Mouse (Mus musculus): ENCODE measurements around the gene Ect2l. TPM values are rescaled to one million over a fixed set of nuclear protein-coding genes. Genes with fewer than 3 reads are reported as not detected.

Gene Ect2l
- polyA plus RNA-seq, 1 experiment from 2014 or later, result 0.28 TPM

DNA sequence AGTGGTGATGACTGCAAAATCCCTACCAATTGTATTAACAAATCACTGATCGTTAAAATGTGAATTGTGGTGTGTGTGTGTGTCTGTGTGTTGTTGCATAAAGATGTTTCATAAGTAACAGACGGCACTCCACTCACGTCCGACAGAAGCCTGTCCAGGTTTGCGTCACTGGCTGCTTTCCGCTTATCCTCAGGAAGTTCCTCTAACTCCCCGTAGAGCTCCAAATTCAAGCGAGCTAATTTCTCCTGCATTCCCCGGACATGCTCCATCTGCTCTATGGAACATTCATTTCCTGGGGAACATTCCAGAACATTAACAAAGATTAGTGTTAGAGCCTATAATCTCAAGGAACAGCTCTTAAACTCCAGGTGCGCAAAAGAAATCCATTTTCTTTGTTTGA lies 8.7 kb upstream of the Ect2l start:
- H3K9me3 ChIP-seq (ENCODE audit: control insufficient read depth, low read length), result no peaks in the 10 kb centered on the region
- no peak overlapping the region for H3K27ac ChIP-seq (ENCODE audit: low read depth, low read length)
- no peak overlapping the region for H3K4me2 ChIP-seq (ENCODE audit: low read depth, low read length)
- H3K4me1 ChIP-seq (ENCODE audit: control insufficient read depth, insufficient read depth, low read length), result no peaks in the 10 kb centered on the region
- H3K9ac ChIP-seq (replicated peaks; ENCODE audit: low read depth, low read length), result no peak overlapping the region
- H3K27me3 ChIP-seq (ENCODE audit: control insufficient read depth, insufficient read depth, low read length), result no peaks in the 10 kb centered on the region
- ATAC-seq (ENCODE audit: low read depth), result no peak
- no peak overlapping the region for H3K4me3 ChIP-seq (ENCODE audit: low read depth, low read length)
- 87% methylated on average over 10 of the region's 10 CpGs for WGBS
- H3K36me3 ChIP-seq (ENCODE audit: control insufficient read depth, insufficient read depth, low read length), result no peaks in the 10 kb centered on the region

- no peaks in the 10 kb centered on the region for H3K36me3 ChIP-seq (ENCODE audit: control insufficient read depth, insufficient read depth, low read length)
- no peaks in the 10 kb centered on the region for H3K27me3 ChIP-seq (ENCODE audit: control insufficient read depth, insufficient read depth, low read length)
- no peak overlapping the region for H3K4me3 ChIP-seq (ENCODE audit: low read depth, low read length)
- no peak overlapping the region for H3K9ac ChIP-seq (replicated peaks; ENCODE audit: low read depth, low read length)
- no peak overlapping the region for H3K4me2 ChIP-seq (ENCODE audit: low read depth, low read length)
- H3K27ac ChIP-seq (ENCODE audit: low read depth, low read length), result no peak overlapping the region
- 93% methylated on average over 5 of the region's 5 CpGs for WGBS
- H3K4me1 ChIP-seq (ENCODE audit: control insufficient read depth, insufficient read depth, low read length), result no peaks in the 10 kb centered on the region
- no peaks in the 10 kb centered on the region for H3K9me3 ChIP-seq (ENCODE audit: control insufficient read depth, low read length)
- no peak for ATAC-seq (ENCODE audit: low read depth)
These were observed 3.4 kb upstream of the Ect2l start for GRCm38 (mm10) chr10:18214124-18214523.

DNA sequence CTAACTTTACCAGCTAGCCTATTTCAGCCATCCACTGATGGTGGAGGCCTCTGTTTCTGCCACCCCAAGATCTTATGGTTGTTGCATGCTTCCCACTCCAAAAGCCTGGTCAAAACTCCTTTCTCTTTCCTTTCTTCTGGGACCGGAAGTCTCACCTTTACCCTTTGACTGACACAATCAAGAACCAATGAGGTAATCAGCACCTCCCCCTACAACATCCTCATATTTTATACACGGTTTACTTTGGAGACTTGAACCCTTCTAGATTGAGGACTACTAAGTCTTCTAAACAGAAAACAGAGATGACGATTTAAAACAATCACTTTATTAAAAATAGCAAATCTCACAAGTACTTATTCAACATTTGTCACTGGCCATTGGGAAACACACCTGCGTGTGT lies 2.7 kb upstream of the Ect2l start:
- H3K4me2 ChIP-seq (ENCODE audit: low read depth, low read length), result no peak overlapping the region
- 80% methylated on average over 4 of the region's 4 CpGs for WGBS
- H3K36me3 ChIP-seq (ENCODE audit: control insufficient read depth, insufficient read depth, low read length), result no peaks in the 10 kb centered on the region
- H3K4me1 ChIP-seq (ENCODE audit: control insufficient read depth, insufficient read depth, low read length), result no peaks in the 10 kb centered on the region
- no peak overlapping the region for H3K27ac ChIP-seq (ENCODE audit: low read depth, low read length)
- ATAC-seq (ENCODE audit: low read depth), result no peak
- no peaks in the 10 kb centered on the region for H3K9me3 ChIP-seq (ENCODE audit: control insufficient read depth, low read length)
- H3K27me3 ChIP-seq (ENCODE audit: control insufficient read depth, insufficient read depth, low read length), result no peaks in the 10 kb centered on the region
- H3K4me3 ChIP-seq (ENCODE audit: low read depth, low read length), result no peak overlapping the region
- H3K9ac ChIP-seq (replicated peaks; ENCODE audit: low read depth, low read length), result no peak overlapping the region

DNA sequence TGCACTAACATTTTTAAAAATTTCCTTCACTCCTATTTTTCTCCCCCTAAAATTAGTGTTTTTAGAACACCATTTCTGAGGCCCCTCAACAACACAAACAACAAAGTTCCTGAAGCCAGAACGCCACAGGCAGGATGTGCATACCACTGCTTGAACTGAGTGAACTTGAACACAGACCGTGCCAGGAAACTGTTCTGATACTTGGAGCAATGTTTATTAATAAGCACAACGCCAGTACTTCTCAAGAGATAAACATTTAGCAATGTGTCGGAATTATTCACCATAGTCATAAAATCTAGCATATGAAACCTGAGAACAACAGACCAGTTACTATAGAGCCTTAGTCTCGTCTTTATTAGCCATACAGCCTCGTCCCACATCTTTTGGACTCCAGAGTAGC lies 571 bp downstream of the Ect2l start:
- no peak for ATAC-seq (ENCODE audit: low read depth)
- Histone ChIP-seq H3K27me3 (ENCODE audit: control insufficient read depth, insufficient read depth, low read length) (no peaks in the 10 kb centered on the region), H3K27ac (ENCODE audit: low read depth, low read length) (no peak overlapping the region), H3K36me3 (ENCODE audit: control insufficient read depth, insufficient read depth, low read length) (no peaks in the 10 kb centered on the region), H3K9ac (replicated peaks; ENCODE audit: low read depth, low read length) (no peak overlapping the region), H3K4me2 (ENCODE audit: low read depth, low read length) (no peak overlapping the region), H3K4me1 (ENCODE audit: control insufficient read depth, insufficient read depth, low read length) (no peaks in the 10 kb centered on the region), H3K4me3 (ENCODE audit: low read depth, low read length) (no peak overlapping the region), H3K9me3 (ENCODE audit: control insufficient read depth, low read length) (no peaks in the 10 kb centered on the region)
- 84% methylated on average over 6 of the region's 6 CpGs for WGBS

- H3K27ac ChIP-seq (ENCODE audit: low read depth, low read length), result no peak overlapping the region
- no peak overlapping the region for H3K4me2 ChIP-seq (ENCODE audit: low read depth, low read length)
- no peak for ATAC-seq (ENCODE audit: low read depth)
- no peaks in the 10 kb centered on the region for H3K27me3 ChIP-seq (ENCODE audit: control insufficient read depth, insufficient read depth, low read length)
- H3K9me3 ChIP-seq (ENCODE audit: control insufficient read depth, low read length), result no peaks in the 10 kb centered on the region
- H3K4me3 ChIP-seq (ENCODE audit: low read depth, low read length), result no peak overlapping the region
- 8% methylated on average over 7 of the region's 7 CpGs for WGBS
- H3K36me3 ChIP-seq (ENCODE audit: control insufficient read depth, insufficient read depth, low read length), result no peaks in the 10 kb centered on the region
- no peak overlapping the region for H3K9ac ChIP-seq (replicated peaks; ENCODE audit: low read depth, low read length)
- H3K4me1 ChIP-seq (ENCODE audit: control insufficient read depth, insufficient read depth, low read length), result no peaks in the 10 kb centered on the region
These were observed 6.6 kb downstream of the Ect2l start for GRCm38 (mm10) chr10:18204067-18204466.

DNA sequence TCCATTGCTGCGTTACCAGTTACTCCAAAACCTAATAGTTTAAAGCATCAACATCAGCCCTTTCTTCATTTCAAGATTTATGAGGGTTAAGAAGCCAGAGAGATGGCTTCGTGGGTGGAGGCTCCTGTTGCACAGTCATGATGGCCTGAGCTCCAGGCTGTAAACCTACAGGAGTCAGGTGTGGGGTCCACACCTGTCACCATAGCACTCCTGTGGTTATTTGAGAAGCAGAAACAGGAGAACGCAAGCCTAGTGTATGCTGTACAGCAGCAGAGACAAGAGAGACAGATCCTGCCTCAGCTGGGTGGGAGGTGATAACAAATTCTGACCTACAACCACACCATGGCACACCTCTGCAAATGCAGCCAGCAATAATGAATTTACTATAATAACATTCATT lies 8.3 kb downstream of the Ect2l start:
- 79% methylated on average over 3 of the region's 3 CpGs for WGBS
- Histone ChIP-seq H3K4me1 (ENCODE audit: control insufficient read depth, insufficient read depth, low read length) (no peaks in the 10 kb centered on the region), H3K27ac (ENCODE audit: low read depth, low read length) (no peak overlapping the region), H3K27me3 (ENCODE audit: control insufficient read depth, insufficient read depth, low read length) (no peaks in the 10 kb centered on the region), H3K9ac (replicated peaks; ENCODE audit: low read depth, low read length) (no peak overlapping the region), H3K36me3 (ENCODE audit: control insufficient read depth, insufficient read depth, low read length) (no peaks in the 10 kb centered on the region), H3K4me3 (ENCODE audit: low read depth, low read length) (no peak overlapping the region), H3K9me3 (ENCODE audit: control insufficient read depth, low read length) (no peaks in the 10 kb centered on the region), H3K4me2 (ENCODE audit: low read depth, low read length) (no peak overlapping the region)
- ATAC-seq (ENCODE audit: low read depth), result no peak

DNA sequence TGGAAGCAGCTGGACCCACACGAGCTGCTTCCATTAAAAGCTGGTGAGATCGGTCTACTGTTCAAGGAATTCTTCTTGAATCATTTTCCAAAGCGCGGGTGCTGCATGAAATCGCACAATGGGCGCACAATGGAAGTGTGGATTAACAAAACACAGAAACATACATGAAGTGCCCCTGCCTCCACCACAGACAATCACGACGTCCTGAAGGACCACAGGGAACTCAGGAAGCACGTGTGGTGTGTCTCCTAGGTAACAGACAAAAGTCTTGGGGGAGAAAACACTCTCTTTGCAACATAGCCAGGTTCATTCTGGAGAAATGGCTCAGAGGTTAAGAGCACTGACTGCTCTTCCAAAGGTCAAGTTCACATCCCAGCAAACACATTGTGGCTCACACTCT lies 10.0 kb downstream of the Ect2l start:
- no peaks in the 10 kb centered on the region for H3K36me3 ChIP-seq (ENCODE audit: control insufficient read depth, insufficient read depth, low read length)
- H3K4me2 ChIP-seq (ENCODE audit: low read depth, low read length), result no peak overlapping the region
- H3K9me3 ChIP-seq (ENCODE audit: control insufficient read depth, low read length), result no peaks in the 10 kb centered on the region
- 61% methylated on average over 9 of the region's 9 CpGs for WGBS
- H3K4me3 ChIP-seq (ENCODE audit: low read depth, low read length), result no peak overlapping the region
- H3K27ac ChIP-seq (ENCODE audit: low read depth, low read length), result no peak overlapping the region
- no peaks in the 10 kb centered on the region for H3K4me1 ChIP-seq (ENCODE audit: control insufficient read depth, insufficient read depth, low read length)
- no peaks in the 10 kb centered on the region for H3K27me3 ChIP-seq (ENCODE audit: control insufficient read depth, insufficient read depth, low read length)
- no peak for ATAC-seq (ENCODE audit: low read depth)
- H3K9ac ChIP-seq (replicated peaks; ENCODE audit: low read depth, low read length), result no peak overlapping the region

DNA sequence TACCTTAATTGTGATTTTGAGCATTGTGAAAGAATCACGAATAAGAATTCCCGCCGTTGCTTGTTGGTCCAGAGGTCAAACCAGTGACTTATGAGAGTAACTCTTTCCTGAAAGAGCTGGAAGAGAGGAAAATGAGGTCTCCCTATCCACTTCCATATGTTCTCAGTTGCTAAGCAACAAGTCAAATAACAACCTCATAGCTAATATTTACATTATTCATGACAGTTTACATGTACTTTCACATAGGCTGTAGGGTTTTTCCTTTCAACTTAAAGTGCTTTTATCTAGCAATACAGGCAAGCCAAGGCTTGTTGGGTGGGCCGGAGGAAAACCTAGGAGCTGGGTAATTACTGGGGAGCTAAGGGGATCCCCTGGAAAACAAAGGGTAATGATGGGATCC lies 10.8 kb downstream of the Ect2l start:
- no peak overlapping the region for H3K27ac ChIP-seq (ENCODE audit: low read depth, low read length)
- no peaks in the 10 kb centered on the region for H3K9me3 ChIP-seq (ENCODE audit: control insufficient read depth, low read length)
- 85% methylated on average over 4 of the region's 4 CpGs for WGBS
- no peak overlapping the region for H3K4me2 ChIP-seq (ENCODE audit: low read depth, low read length)
- no peak for ATAC-seq (ENCODE audit: low read depth)
- H3K4me1 ChIP-seq (ENCODE audit: control insufficient read depth, insufficient read depth, low read length), result no peaks in the 10 kb centered on the region
- H3K27me3 ChIP-seq (ENCODE audit: control insufficient read depth, insufficient read depth, low read length), result no peaks in the 10 kb centered on the region
- no peak overlapping the region for H3K4me3 ChIP-seq (ENCODE audit: low read depth, low read length)
- no peak overlapping the region for H3K9ac ChIP-seq (replicated peaks; ENCODE audit: low read depth, low read length)
- no peaks in the 10 kb centered on the region for H3K36me3 ChIP-seq (ENCODE audit: control insufficient read depth, insufficient read depth, low read length)

DNA sequence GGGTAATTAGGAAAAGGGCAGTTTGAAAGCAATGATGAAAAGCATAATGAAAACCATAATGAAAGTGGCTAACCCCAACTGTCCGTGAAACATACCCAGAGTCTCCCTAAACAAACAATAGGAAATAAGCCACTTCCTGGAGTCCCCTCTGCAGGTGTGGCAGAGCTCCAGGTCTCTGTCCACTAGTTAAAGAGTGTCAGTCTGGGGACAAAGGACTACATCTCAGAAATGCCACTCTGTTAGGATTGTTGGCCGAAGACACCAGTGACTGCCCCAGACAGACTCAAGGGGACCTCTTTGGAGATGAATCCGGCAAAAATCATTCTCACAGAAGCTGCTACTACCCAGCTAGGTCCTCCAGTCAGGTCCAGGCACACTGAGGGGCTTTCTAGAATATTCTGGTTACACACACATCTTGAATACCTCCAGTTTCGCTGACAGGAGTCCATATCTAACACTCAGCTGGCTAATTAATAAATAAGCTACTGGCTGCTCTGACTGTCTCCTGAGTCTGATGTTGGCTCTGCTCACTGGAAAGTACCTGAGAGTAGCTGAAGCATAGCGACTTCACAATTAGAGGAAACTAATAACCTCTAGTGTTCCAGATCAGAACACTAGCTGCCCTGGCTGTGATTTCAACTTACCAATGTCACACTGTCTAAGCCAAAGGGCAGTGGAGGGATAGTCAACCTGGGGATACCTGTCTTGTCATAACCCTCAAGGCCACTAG lies 12.2 kb downstream of the Ect2l start:
- Histone ChIP-seq H3K4me1 (ENCODE audit: control insufficient read depth, insufficient read depth, low read length) (no peaks in the 10 kb centered on the region), H3K27me3 (ENCODE audit: control insufficient read depth, insufficient read depth, low read length) (no peaks in the 10 kb centered on the region), H3K27ac (ENCODE audit: low read depth, low read length) (no peak overlapping the region), H3K4me2 (ENCODE audit: low read depth, low read length) (no peak overlapping the region), H3K4me3 (ENCODE audit: low read depth, low read length) (no peak overlapping the region), H3K36me3 (ENCODE audit: control insufficient read depth, insufficient read depth, low read length) (no peaks in the 10 kb centered on the region), H3K9ac (replicated peaks; ENCODE audit: low read depth, low read length) (no peak overlapping the region), H3K9me3 (ENCODE audit: control insufficient read depth, low read length) (no peaks in the 10 kb centered on the region)
- ATAC-seq (ENCODE audit: low read depth), result no peak
- 84% methylated on average over 5 of the region's 5 CpGs for WGBS

All from neural tube, embryonic 14.5 days (tissue).